In the genomic region with DNA sequence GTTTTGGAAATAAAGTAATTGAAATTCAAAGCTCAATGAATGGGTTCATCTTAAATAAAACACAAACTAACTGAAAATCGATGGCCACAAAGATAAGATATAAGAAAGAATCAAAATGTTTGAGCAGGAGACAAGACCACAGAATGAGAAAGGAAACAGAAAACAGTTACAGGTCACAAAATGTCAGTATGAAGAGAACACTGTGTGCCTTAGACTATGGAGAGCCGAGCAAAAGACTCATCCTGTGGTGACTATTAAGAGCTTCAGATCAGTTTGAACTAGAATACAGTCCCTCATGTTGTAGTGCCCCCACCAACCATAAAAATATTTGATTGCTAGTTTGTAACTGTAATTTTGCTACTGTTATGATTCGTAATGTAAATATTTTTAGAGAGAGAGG, we compare ENCODE assay signal across 17 mouse cellular contexts.
"Had no signal": no experiment of that assay in that cellular context is flagged by ENCODE, and none has a peak within 500 bp of the region (broad histone marks: within the 10 kb centered on the region; RNA-seq: fewer than 3 reads in every experiment).

No protein-coding gene starts in this region.

- H3K4me1 ChIP-seq: liver, embryonic 12.5 days; liver, embryonic 15.5 days; lung, embryonic 15.5 days; megakaryocyte, embryonic 14.5 days had no signal

- H3K9ac ChIP-seq: limb, embryonic 13.5 days; liver, embryonic 12.5 days; liver, embryonic 15.5 days; lung, embryonic 15.5 days; neural tube, embryonic 12.5 days; neural tube, embryonic 15.5 days had no signal

- DNase-seq: kidney, adult 18-20 months; kidney, adult 9 months; kidney, postnatal 14 days; liver; lung, adult 18-20 months; lung, postnatal 10 days; lung, postnatal 36 days had no signal

- H3K4me2 ChIP-seq: limb, embryonic 13.5 days; liver, embryonic 12.5 days; liver, embryonic 15.5 days; lung, embryonic 15.5 days; midbrain, embryonic 11.5 days; neural tube, embryonic 12.5 days had no signal

- H3K4me3 ChIP-seq: limb, embryonic 10.5 days; limb, embryonic 13.5 days; liver, embryonic 12.5 days; liver, embryonic 15.5 days; lung, embryonic 15.5 days; megakaryocyte, embryonic 14.5 days; neural tube, embryonic 12.5 days; neural tube, embryonic 15.5 days had no signal

- H3K27me3 ChIP-seq: liver, embryonic 12.5 days; liver, embryonic 15.5 days; lung, embryonic 15.5 days; megakaryocyte, embryonic 14.5 days; neural tube, embryonic 12.5 days; neural tube, embryonic 15.5 days had no signal

- H3K9me3 ChIP-seq: limb, embryonic 10.5 days; limb, embryonic 13.5 days; liver, embryonic 12.5 days; liver, embryonic 15.5 days; lung, embryonic 15.5 days; neural tube, embryonic 12.5 days; neural tube, embryonic 15.5 days had no signal

- H3K36me3 ChIP-seq: limb, embryonic 10.5 days; limb, embryonic 13.5 days; liver, embryonic 12.5 days; liver, embryonic 15.5 days; lung, embryonic 15.5 days; neural tube, embryonic 12.5 days; neural tube, embryonic 15.5 days had no signal

- ATAC-seq: liver, embryonic 12.5 days had no signal

- H3K27ac ChIP-seq: limb, embryonic 10.5 days; limb, embryonic 13.5 days; liver, embryonic 12.5 days; liver, embryonic 15.5 days; lung, embryonic 15.5 days; neural tube, embryonic 12.5 days; neural tube, embryonic 15.5 days; stomach, postnatal 0 days had no signal
